Mouse (Mus musculus) lung, adult 2 months (tissue): ENCODE measurements at regions not wholly inside any gene's neighbourhood (a gene's known extent, or its start where the extent isn't known, plus 50 kb on each side); places are given as distances from the start of the nearest gene placed in this dataset.

Experiments
- CTCF ChIP-seq: fragments of 200-500 bp; IDR thresholded peaks from 2 replicates; pipeline ENCODE4 v1.5.1; 2011; ENCODE audit warnings: mild to moderate bottlenecking, low read length, control low read depth; ENCODE audit not compliant: insufficient read depth
- POLR2A ChIP-seq: fragments of 200-500 bp; IDR thresholded peaks from 2 replicates; pipeline ENCODE4 v1.6.1; 2011; ENCODE audit warnings: low read depth, mild to moderate bottlenecking, control low read depth, low read length, borderline replicate concordance; ENCODE audit errors: extremely low read depth

DNA sequence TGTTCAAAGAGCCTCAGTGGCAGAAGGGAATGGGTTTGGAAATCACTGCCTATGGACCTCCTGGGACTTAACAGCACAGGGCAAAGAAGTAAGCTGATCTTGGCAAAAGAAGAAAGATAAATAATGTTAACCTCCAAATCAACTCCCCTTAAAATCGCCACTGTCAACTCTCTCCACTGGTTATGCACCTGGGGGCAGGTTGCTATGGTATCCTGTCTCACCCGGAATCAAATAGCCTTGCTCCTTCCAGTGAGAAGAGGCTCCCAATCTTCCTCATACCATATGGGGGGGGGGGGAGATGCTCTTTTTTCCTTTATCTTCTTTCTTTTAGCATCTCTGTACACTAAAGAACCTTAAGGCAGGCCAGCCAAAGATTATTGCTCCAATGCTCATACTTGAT is 135.2 kb upstream of the Klf7 start:
- TF ChIP-seq POLR2A (no peak), CTCF (no peak)
